Mouse (Mus musculus): ENCODE results near the gene Efna2. TPM values are rescaled to one million over a fixed set of nuclear protein-coding genes. Genes with fewer than 3 reads are reported as not detected.

Gene Efna2
- total and polyA plus RNA-seq, 2 experiments from 2014 or later, result 23.2 to 32.8 TPM

- WGBS, result 0% methylated on average over 15 of the region's 15 CpGs
- Histone ChIP-seq H3K4me2 (ENCODE audit: low read depth, low read length) (peak overlapping the region; percentile 98), H3K4me1 (ENCODE audit: insufficient read depth, low read length) (peaks cover 10% of the 10 kb centered on the region), H3K9me3 (ENCODE audit: low read length) (no peaks in the 10 kb centered on the region), H3K27ac (peak overlapping the region; percentile 86), H3K27me3 (ENCODE audit: insufficient read depth, low read length) (no peaks in the 10 kb centered on the region), H3K4me3 (ENCODE audit: low read length) (peak overlapping the region; percentile 75), H3K36me3 (ENCODE audit: insufficient read depth, low read length) (peaks cover 9% of the 10 kb centered on the region), H3K9ac (replicated peaks; ENCODE audit: low read length) (peak overlapping the region; percentile 95)
- no peak for DNase-seq (ENCODE audit: low spot score)
- TF ChIP-seq CTCF (IDR thresholded peaks at IDR 0.05; ENCODE audit: low read depth), result no peak
- ATAC-seq, result no peak
Observed at GRCm38 (mm10) chr10:80142530-80142925, 36.8 kb upstream of the Efna2 start.

DNA sequence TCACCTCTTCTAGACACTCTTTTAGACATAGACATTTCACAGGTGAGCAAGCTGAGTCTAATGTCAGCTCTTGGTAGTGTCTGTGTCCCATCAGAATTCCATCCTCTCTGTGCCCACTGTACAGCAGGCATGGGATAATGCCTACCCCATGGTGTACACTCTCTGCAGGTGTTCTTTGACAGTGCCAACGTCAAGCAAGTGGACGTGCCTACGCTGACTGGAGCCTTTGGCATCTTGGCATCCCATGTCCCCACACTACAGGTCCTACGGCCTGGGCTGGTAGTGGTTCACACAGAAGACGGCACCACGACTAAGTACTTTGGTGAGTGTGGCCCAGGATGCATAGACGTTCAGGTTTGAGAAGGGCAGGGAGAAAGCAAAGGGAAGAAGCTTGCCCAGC lies 35.6 kb upstream of the Efna2 start:
- Histone ChIP-seq H3K4me1 (ENCODE audit: insufficient read depth, low read length) (peaks cover 10% of the 10 kb centered on the region), H3K4me2 (ENCODE audit: low read depth, low read length) (0 out of 2 replicates have a peak overlapping the region, but pooled peaks have one; percentile 98)

DNA sequence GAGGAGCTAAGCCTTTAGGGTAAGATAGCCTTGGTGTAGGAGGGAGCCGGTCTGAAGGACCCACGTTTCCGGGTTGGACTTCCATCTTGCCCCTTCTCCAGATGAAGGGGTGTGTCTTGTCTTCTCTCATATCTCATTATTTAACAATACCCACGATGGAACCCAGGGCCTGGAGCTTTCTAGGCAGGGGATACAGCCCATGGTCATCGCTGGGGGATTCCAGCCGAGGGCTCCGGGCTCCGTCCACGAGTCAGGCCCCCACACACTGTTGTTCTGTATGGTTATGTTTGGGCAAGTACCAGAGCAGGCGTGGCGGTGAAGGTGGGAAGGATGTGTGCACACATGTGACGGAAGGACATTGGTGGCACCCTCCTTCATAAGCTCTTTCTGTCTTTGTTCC lies 35.1 kb upstream of the Efna2 start:
- 92% methylated on average over 12 of the region's 12 CpGs for WGBS
- H3K9ac ChIP-seq (replicated peaks; ENCODE audit: low read length), result no peak overlapping the region
- ATAC-seq, result no peak
- TF ChIP-seq CTCF (IDR thresholded peaks at IDR 0.05; ENCODE audit: low read depth), result no peak
- no peaks in the 10 kb centered on the region for H3K27me3 ChIP-seq (ENCODE audit: insufficient read depth, low read length)
- no peak for DNase-seq (ENCODE audit: low spot score)
- no peak overlapping the region for H3K4me2 ChIP-seq (ENCODE audit: low read depth, low read length)
- H3K27ac ChIP-seq, result no peak overlapping the region
- H3K4me3 ChIP-seq (ENCODE audit: low read length), result no peak overlapping the region
- H3K9me3 ChIP-seq (ENCODE audit: low read length), result no peaks in the 10 kb centered on the region
- H3K36me3 ChIP-seq (ENCODE audit: insufficient read depth, low read length), result peaks cover 9% of the 10 kb centered on the region
- H3K4me1 ChIP-seq (ENCODE audit: insufficient read depth, low read length), result peaks cover 10% of the 10 kb centered on the region

More for the DNA sequence above, 35.6 kb upstream of the Efna2 start:
- Histone ChIP-seq H3K9me3 (ENCODE audit: low read length) (no peaks in the 10 kb centered on the region), H3K36me3 (ENCODE audit: insufficient read depth, low read length) (peaks cover 9% of the 10 kb centered on the region), H3K27ac (no peak overlapping the region), H3K9ac (replicated peaks; ENCODE audit: low read length) (no peak overlapping the region), H3K27me3 (ENCODE audit: insufficient read depth, low read length) (no peaks in the 10 kb centered on the region), H3K4me3 (ENCODE audit: low read length) (no peak overlapping the region)
- ATAC-seq, result no peak
- 82% methylated on average over 7 of the region's 7 CpGs for WGBS
- TF ChIP-seq CTCF (IDR thresholded peaks at IDR 0.05; ENCODE audit: low read depth), result no peak
- no peak for DNase-seq (ENCODE audit: low spot score)

GRCm38 (mm10) chr10:80144864-80145838 lies 34.1 kb upstream of the Efna2 start:
- Histone ChIP-seq H3K36me3 (ENCODE audit: insufficient read depth, low read length) (peaks cover 9% of the 10 kb centered on the region), H3K4me3 (ENCODE audit: low read length) (no peak overlapping the region), H3K9me3 (ENCODE audit: low read length) (no peaks in the 10 kb centered on the region), H3K4me2 (ENCODE audit: low read depth, low read length) (no peak overlapping the region), H3K27me3 (ENCODE audit: insufficient read depth, low read length) (no peaks in the 10 kb centered on the region), H3K9ac (replicated peaks; ENCODE audit: low read length) (0 out of 2 replicates have a peak overlapping the region, but pooled peaks have one; percentile 13), H3K4me1 (ENCODE audit: insufficient read depth, low read length) (peaks cover 10% of the 10 kb centered on the region), H3K27ac (peak overlapping the region; percentile 96)
- TF ChIP-seq CTCF (IDR thresholded peaks at IDR 0.05; ENCODE audit: low read depth), result peak; percentile 89
- ATAC-seq (no peak), DNase-seq (ENCODE audit: low spot score) (peak; percentile 78)
- 68% methylated on average over 20 of the region's 20 CpGs for WGBS

GRCm38 (mm10) chr10:80145896-80146295 lies 33.4 kb upstream of the Efna2 start:
- peaks cover 9% of the 10 kb centered on the region for H3K36me3 ChIP-seq (ENCODE audit: insufficient read depth, low read length)
- no peak overlapping the region for H3K4me2 ChIP-seq (ENCODE audit: low read depth, low read length)
- H3K9me3 ChIP-seq (ENCODE audit: low read length), result no peaks in the 10 kb centered on the region
- ATAC-seq (no peak), DNase-seq (ENCODE audit: low spot score) (no peak)
- no peak overlapping the region for H3K4me3 ChIP-seq (ENCODE audit: low read length)
- no peak for TF ChIP-seq CTCF (IDR thresholded peaks at IDR 0.05; ENCODE audit: low read depth)
- H3K4me1 ChIP-seq (ENCODE audit: insufficient read depth, low read length), result peaks cover 8% of the 10 kb centered on the region
- no peaks in the 10 kb centered on the region for H3K27me3 ChIP-seq (ENCODE audit: insufficient read depth, low read length)
- H3K27ac ChIP-seq, result peak overlapping the region; percentile 96
- 74% methylated on average over 6 of the region's 6 CpGs for WGBS
- H3K9ac ChIP-seq (replicated peaks; ENCODE audit: low read length), result 0 out of 2 replicates have a peak overlapping the region, but pooled peaks have one; percentile 13

DNA sequence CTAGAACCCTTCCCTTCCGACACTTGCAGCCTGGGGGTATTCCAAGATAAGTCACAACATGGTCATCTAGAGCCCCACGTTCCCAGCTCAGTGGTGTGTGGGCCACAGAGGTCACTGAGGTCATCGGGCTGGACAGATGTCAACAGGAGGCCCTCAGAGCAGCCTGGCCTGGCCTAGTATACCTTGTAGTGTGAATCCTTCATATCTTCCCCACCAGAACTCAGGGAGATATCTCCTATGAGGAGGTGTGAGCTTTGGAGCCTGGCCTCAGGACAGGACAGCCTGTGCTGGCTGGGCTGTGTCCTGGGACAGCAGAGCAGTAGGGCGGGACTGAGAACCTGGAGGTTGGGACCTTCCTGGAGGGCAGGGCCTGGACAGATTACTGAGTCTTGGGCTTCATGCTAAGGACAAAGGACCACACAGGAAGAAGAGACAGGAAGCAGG lies 32.7 kb upstream of the Efna2 start:
- Histone ChIP-seq H3K27me3 (ENCODE audit: insufficient read depth, low read length) (no peaks in the 10 kb centered on the region), H3K36me3 (ENCODE audit: insufficient read depth, low read length) (peaks cover 9% of the 10 kb centered on the region), H3K27ac (peak overlapping the region; percentile 96; the same call in 1 of the 2 replicates), H3K9ac (replicated peaks; ENCODE audit: low read length) (0 out of 2 replicates have a peak overlapping the region, but pooled peaks have one; percentile 13), H3K9me3 (ENCODE audit: low read length) (no peaks in the 10 kb centered on the region), H3K4me2 (ENCODE audit: low read depth, low read length) (no peak overlapping the region), H3K4me3 (ENCODE audit: low read length) (no peak overlapping the region), H3K4me1 (ENCODE audit: insufficient read depth, low read length) (peaks cover 6% of the 10 kb centered on the region; the same call in 1 of the 2 replicates)
- no peak for TF ChIP-seq CTCF (IDR thresholded peaks at IDR 0.05; ENCODE audit: low read depth)
- 77% methylated on average over 4 of the region's 4 CpGs for WGBS
- DNase-seq (ENCODE audit: low spot score) (no peak), ATAC-seq (no peak)
